Mouse (Mus musculus): ENCODE data around the gene Kcnma1. TPM values are rescaled to one million over a fixed set of nuclear protein-coding genes. Genes with fewer than 3 reads are reported as not detected.

Kcnma1 gene
- polyA plus RNA-seq, 1 experiment from 2014 or later: 6.0 TPM

GRCm38 (mm10) chr14:23517374-23517773 lies 496.9 kb downstream of the Kcnma1 start:
- ATAC-seq: no peak
- Histone ChIP-seq H3K4me1 (ENCODE audit: control insufficient read depth, insufficient read depth, low read length) (no peaks in the 10 kb centered on the region), H3K9ac (ENCODE audit: low read depth, low read length) (no peak overlapping the region), H3K27me3 (replicated peaks; ENCODE audit: control insufficient read depth, insufficient read depth, low read length) (no peaks in the 10 kb centered on the region), H3K9me3 (ENCODE audit: control insufficient read depth, low read length) (no peaks in the 10 kb centered on the region), H3K4me3 (ENCODE audit: low read length) (no peak overlapping the region), H3K27ac (ENCODE audit: low read length) (no peak overlapping the region), H3K36me3 (ENCODE audit: control insufficient read depth, insufficient read depth, low read length) (no peaks in the 10 kb centered on the region), H3K4me2 (ENCODE audit: low read depth, low read length) (no peak overlapping the region)
- WGBS: 85% methylated on average over 2 of the region's 2 CpGs

- Histone ChIP-seq H3K27ac (ENCODE audit: low read length) (no peak overlapping the region), H3K36me3 (ENCODE audit: control insufficient read depth, insufficient read depth, low read length) (no peaks in the 10 kb centered on the region), H3K4me3 (ENCODE audit: low read length) (no peak overlapping the region), H3K4me1 (ENCODE audit: control insufficient read depth, insufficient read depth, low read length) (no peaks in the 10 kb centered on the region), H3K9me3 (ENCODE audit: control insufficient read depth, low read length) (no peaks in the 10 kb centered on the region), H3K9ac (ENCODE audit: low read depth, low read length) (no peak overlapping the region), H3K4me2 (ENCODE audit: low read depth, low read length) (no peak overlapping the region), H3K27me3 (replicated peaks; ENCODE audit: control insufficient read depth, insufficient read depth, low read length) (no peaks in the 10 kb centered on the region)
- ATAC-seq: peak; percentile 86
- WGBS: 71% methylated on average over 5 of the region's 5 CpGs
These were observed 504.5 kb downstream of the Kcnma1 start for GRCm38 (mm10) chr14:23509792-23510191.

- no peaks in the 10 kb centered on the region for H3K9me3 ChIP-seq (ENCODE audit: control insufficient read depth, low read length)
- no peaks in the 10 kb centered on the region for H3K27me3 ChIP-seq (replicated peaks; ENCODE audit: control insufficient read depth, insufficient read depth, low read length)
- H3K4me2 ChIP-seq (ENCODE audit: low read depth, low read length): no peak overlapping the region
- H3K36me3 ChIP-seq (ENCODE audit: control insufficient read depth, insufficient read depth, low read length): no peaks in the 10 kb centered on the region
- H3K9ac ChIP-seq (ENCODE audit: low read depth, low read length): no peak overlapping the region
- WGBS: 34% methylated on average over 8 of the region's 8 CpGs
- no peak overlapping the region for H3K27ac ChIP-seq (ENCODE audit: low read length)
- no peak overlapping the region for H3K4me3 ChIP-seq (ENCODE audit: low read length)
- no peaks in the 10 kb centered on the region for H3K4me1 ChIP-seq (ENCODE audit: control insufficient read depth, insufficient read depth, low read length)
- no peak for ATAC-seq
These were observed 512.0 kb downstream of the Kcnma1 start for GRCm38 (mm10) chr14:23502236-23502790.

- Histone ChIP-seq H3K4me3 (ENCODE audit: low read length) (no peak overlapping the region), H3K9me3 (ENCODE audit: control insufficient read depth, low read length) (no peaks in the 10 kb centered on the region), H3K4me1 (ENCODE audit: control insufficient read depth, insufficient read depth, low read length) (no peaks in the 10 kb centered on the region), H3K36me3 (ENCODE audit: control insufficient read depth, insufficient read depth, low read length) (no peaks in the 10 kb centered on the region), H3K27ac (ENCODE audit: low read length) (no peak overlapping the region), H3K27me3 (replicated peaks; ENCODE audit: control insufficient read depth, insufficient read depth, low read length) (no peaks in the 10 kb centered on the region), H3K4me2 (ENCODE audit: low read depth, low read length) (no peak overlapping the region), H3K9ac (ENCODE audit: low read depth, low read length) (no peak overlapping the region)
- ATAC-seq: no peak
- WGBS: 90% methylated on average over 3 of the region's 3 CpGs
These were observed 517.5 kb downstream of the Kcnma1 start for GRCm38 (mm10) chr14:23496801-23497200.

GRCm38 (mm10) chr14:23496236-23496740 lies 518.0 kb downstream of the Kcnma1 start:
- WGBS: 62% methylated on average over 4 of the region's 4 CpGs
- Histone ChIP-seq H3K9ac (ENCODE audit: low read depth, low read length) (no peak overlapping the region), H3K4me2 (ENCODE audit: low read depth, low read length) (no peak overlapping the region), H3K27me3 (replicated peaks; ENCODE audit: control insufficient read depth, insufficient read depth, low read length) (no peaks in the 10 kb centered on the region), H3K4me1 (ENCODE audit: control insufficient read depth, insufficient read depth, low read length) (no peaks in the 10 kb centered on the region), H3K4me3 (ENCODE audit: low read length) (no peak overlapping the region), H3K9me3 (ENCODE audit: control insufficient read depth, low read length) (no peaks in the 10 kb centered on the region), H3K36me3 (ENCODE audit: control insufficient read depth, insufficient read depth, low read length) (no peaks in the 10 kb centered on the region), H3K27ac (ENCODE audit: low read length) (no peak overlapping the region)
- ATAC-seq: no peak

GRCm38 (mm10) chr14:23494496-23494800 lies 519.8 kb downstream of the Kcnma1 start:
- Histone ChIP-seq H3K36me3 (ENCODE audit: control insufficient read depth, insufficient read depth, low read length) (no peaks in the 10 kb centered on the region), H3K27me3 (replicated peaks; ENCODE audit: control insufficient read depth, insufficient read depth, low read length) (no peaks in the 10 kb centered on the region), H3K4me1 (ENCODE audit: control insufficient read depth, insufficient read depth, low read length) (no peaks in the 10 kb centered on the region), H3K9ac (ENCODE audit: low read depth, low read length) (no peak overlapping the region), H3K9me3 (ENCODE audit: control insufficient read depth, low read length) (no peaks in the 10 kb centered on the region), H3K27ac (ENCODE audit: low read length) (0 out of 2 replicates have a peak overlapping the region, but pooled peaks have one; percentile 15), H3K4me3 (ENCODE audit: low read length) (no peak overlapping the region), H3K4me2 (ENCODE audit: low read depth, low read length) (no peak overlapping the region)
- WGBS: 59% methylated on average over 3 of the region's 3 CpGs
- ATAC-seq: peak; percentile 71

- ATAC-seq: peak; percentile 36; the same call in 1 of the 2 replicates
- WGBS: 59% methylated on average over 8 of the region's 8 CpGs
These were observed 520.4 kb downstream of the Kcnma1 start for GRCm38 (mm10) chr14:23493750-23494495.

GRCm38 (mm10) chr14:23492581-23493360 lies 521.5 kb downstream of the Kcnma1 start:
- H3K27ac ChIP-seq (ENCODE audit: low read length): no peak overlapping the region
- no peak for ATAC-seq
- 90% methylated on average over 9 of the region's 9 CpGs for WGBS
- no peaks in the 10 kb centered on the region for H3K4me1 ChIP-seq (ENCODE audit: control insufficient read depth, insufficient read depth, low read length)
- no peak overlapping the region for H3K4me2 ChIP-seq (ENCODE audit: low read depth, low read length)
- H3K9ac ChIP-seq (ENCODE audit: low read depth, low read length): no peak overlapping the region
- no peak overlapping the region for H3K4me3 ChIP-seq (ENCODE audit: low read length)
- H3K27me3 ChIP-seq (replicated peaks; ENCODE audit: control insufficient read depth, insufficient read depth, low read length): no peaks in the 10 kb centered on the region
- no peaks in the 10 kb centered on the region for H3K9me3 ChIP-seq (ENCODE audit: control insufficient read depth, low read length)
- H3K36me3 ChIP-seq (ENCODE audit: control insufficient read depth, insufficient read depth, low read length): no peaks in the 10 kb centered on the region

More at GRCm38 (mm10) chr14:23493750-23494495, 520.4 kb downstream of the Kcnma1 start:
- H3K27ac ChIP-seq (ENCODE audit: low read length): peak overlapping the region; percentile 46
- H3K4me3 ChIP-seq (ENCODE audit: low read length): no peak overlapping the region
- no peaks in the 10 kb centered on the region for H3K4me1 ChIP-seq (ENCODE audit: control insufficient read depth, insufficient read depth, low read length)
- no peaks in the 10 kb centered on the region for H3K36me3 ChIP-seq (ENCODE audit: control insufficient read depth, insufficient read depth, low read length)
- no peak overlapping the region for H3K4me2 ChIP-seq (ENCODE audit: low read depth, low read length)
- no peak overlapping the region for H3K9ac ChIP-seq (ENCODE audit: low read depth, low read length)
- no peaks in the 10 kb centered on the region for H3K9me3 ChIP-seq (ENCODE audit: control insufficient read depth, low read length)
- no peaks in the 10 kb centered on the region for H3K27me3 ChIP-seq (replicated peaks; ENCODE audit: control insufficient read depth, insufficient read depth, low read length)

GRCm38 (mm10) chr14:23491359-23491758 lies 522.9 kb downstream of the Kcnma1 start:
- H3K9ac ChIP-seq (ENCODE audit: low read depth, low read length): no peak overlapping the region
- H3K9me3 ChIP-seq (ENCODE audit: control insufficient read depth, low read length): no peaks in the 10 kb centered on the region
- H3K27ac ChIP-seq (ENCODE audit: low read length): no peak overlapping the region
- no peak overlapping the region for H3K4me2 ChIP-seq (ENCODE audit: low read depth, low read length)
- no peaks in the 10 kb centered on the region for H3K4me1 ChIP-seq (ENCODE audit: control insufficient read depth, insufficient read depth, low read length)
- no peak overlapping the region for H3K4me3 ChIP-seq (ENCODE audit: low read length)
- no peak for ATAC-seq
- H3K27me3 ChIP-seq (replicated peaks; ENCODE audit: control insufficient read depth, insufficient read depth, low read length): no peaks in the 10 kb centered on the region
- 28% methylated on average over 2 of the region's 2 CpGs for WGBS
- no peaks in the 10 kb centered on the region for H3K36me3 ChIP-seq (ENCODE audit: control insufficient read depth, insufficient read depth, low read length)
